17 mouse cellular contexts compared by ENCODE assay signal in the genomic region with DNA sequence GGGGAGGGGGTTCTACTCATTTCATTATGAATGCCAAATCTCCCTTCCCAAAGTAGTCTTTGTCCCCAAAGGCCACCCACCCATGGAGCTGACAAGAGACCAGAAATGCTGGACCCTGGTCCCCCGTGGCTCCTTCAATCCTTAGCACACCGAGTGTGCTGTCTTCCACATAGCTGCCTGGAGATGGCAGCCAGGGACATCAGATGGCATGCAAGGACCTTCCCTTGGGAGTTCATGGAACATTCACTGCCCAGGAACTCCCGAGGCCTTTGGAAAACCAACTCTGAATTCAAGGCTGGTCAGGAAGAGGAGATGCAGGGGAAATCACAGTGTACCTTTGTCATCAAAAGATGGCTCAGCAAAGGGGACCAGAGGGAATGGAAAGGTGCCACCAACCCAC.
DNase-seq lines count a peak whose midpoint lies in the region; ATAC-seq and TF ChIP-seq lines count a peak whose summit lies in the region.
"Had no signal": no experiment of that assay in that cellular context is flagged by ENCODE, and none has a peak within 500 bp of the region (broad histone marks: within the 10 kb centered on the region; RNA-seq: fewer than 3 reads in every experiment).

No protein-coding gene starts in this region.

- peaks cover 31% of the 10 kb centered on the region for H3K27me3 ChIP-seq in heart, embryonic 10.5 days (ENCODE audit: insufficient read depth, poor library complexity, severe bottlenecking)
- 0 out of 2 replicates have a peak, but pooled peaks cover 2% of the 10 kb centered on the region for H3K27me3 ChIP-seq in kidney, postnatal 0 days (ENCODE audit: insufficient read depth, low read length)
- peaks cover 59% of the 10 kb centered on the region for H3K27me3 ChIP-seq in midbrain, embryonic 10.5 days (ENCODE audit: low read depth, poor library complexity, severe bottlenecking)
- H3K27me3 ChIP-seq in midbrain, embryonic 11.5 days (ENCODE audit: control insufficient read depth, insufficient read depth, low read length) = 0 out of 2 replicates have a peak, but pooled peaks cover 2% of the 10 kb centered on the region
- H3K27me3 ChIP-seq: embryonic facial prominence, embryonic 12.5 days had no signal

- H3K4me3 ChIP-seq in heart, embryonic 10.5 days = no peak overlapping the region
- no peak overlapping the region for H3K4me3 ChIP-seq in kidney, postnatal 0 days (replicated peaks; ENCODE audit: low read depth, low read length)
- no peak overlapping the region for H3K4me3 ChIP-seq in midbrain, embryonic 10.5 days
- no peak overlapping the region for H3K4me3 ChIP-seq in midbrain, embryonic 11.5 days (ENCODE audit: low read depth, low read length)
- H3K4me3 ChIP-seq: embryonic facial prominence, embryonic 12.5 days; hindbrain, embryonic 13.5 days had no signal

- H3K36me3 ChIP-seq in heart, embryonic 10.5 days = no peaks in the 10 kb centered on the region
- H3K36me3 ChIP-seq in kidney, postnatal 0 days (ENCODE audit: insufficient read depth, low read length) = no peaks in the 10 kb centered on the region
- H3K36me3 ChIP-seq in midbrain, embryonic 10.5 days = no peaks in the 10 kb centered on the region
- no peaks in the 10 kb centered on the region for H3K36me3 ChIP-seq in midbrain, embryonic 11.5 days (ENCODE audit: control insufficient read depth, insufficient read depth, low read length)
- H3K36me3 ChIP-seq: embryonic facial prominence, embryonic 12.5 days; G1E; hindbrain, embryonic 13.5 days had no signal

- H3K9ac ChIP-seq in kidney, postnatal 0 days (ENCODE audit: low read depth, low read length) = no peak overlapping the region
- H3K9ac ChIP-seq in midbrain, embryonic 11.5 days (ENCODE audit: low read length) = no peak overlapping the region
- H3K9ac ChIP-seq: embryonic facial prominence, embryonic 12.5 days; hindbrain, embryonic 13.5 days; liver, embryonic 14.5 days had no signal

- H3K9me3 ChIP-seq in heart, embryonic 10.5 days = no peaks in the 10 kb centered on the region
- no peaks in the 10 kb centered on the region for H3K9me3 ChIP-seq in kidney, postnatal 0 days (replicated peaks; ENCODE audit: low read length)
- no peaks in the 10 kb centered on the region for H3K9me3 ChIP-seq in midbrain, embryonic 10.5 days (replicated peaks)
- no peaks in the 10 kb centered on the region for H3K9me3 ChIP-seq in midbrain, embryonic 11.5 days (ENCODE audit: control insufficient read depth, low read length)
- H3K9me3 ChIP-seq: embryonic facial prominence, embryonic 12.5 days; hindbrain, embryonic 13.5 days had no signal

- peaks cover 8% of the 10 kb centered on the region for H3K4me1 ChIP-seq in heart, embryonic 10.5 days
- H3K4me1 ChIP-seq in kidney, postnatal 0 days (replicated peaks; ENCODE audit: insufficient read depth, low read length) = peaks cover 1% of the 10 kb centered on the region; the same call in 1 of the 2 replicates
- H3K4me1 ChIP-seq in midbrain, embryonic 10.5 days = peaks cover 18% of the 10 kb centered on the region
- H3K4me1 ChIP-seq in midbrain, embryonic 11.5 days (ENCODE audit: control insufficient read depth, insufficient read depth, low read length) = peaks cover 3% of the 10 kb centered on the region; the same call in 1 of the 2 replicates

- no peak for ATAC-seq in kidney, postnatal 0 days (replicated peaks; ENCODE audit: low FRiP score, low read depth)
- no peak for ATAC-seq in midbrain, embryonic 11.5 days (ENCODE audit: low FRiP score)
- no peak for ATAC-seq in megakaryocyte-erythroid progenitor cell, adult 5-6 weeks (replicated peaks; ENCODE audit: low FRiP score, low TSS enrichment, poor library complexity, severe bottlenecking)

- 25% methylated on average over 3 of the region's 3 CpGs for WGBS in heart, embryonic 10.5 days
- 51% methylated on average over 3 of the region's 3 CpGs for WGBS in kidney, postnatal 0 days
- 24% methylated on average over 3 of the region's 3 CpGs for WGBS in midbrain, embryonic 10.5 days
- 28% methylated on average over 3 of the region's 3 CpGs for WGBS in midbrain, embryonic 11.5 days

- TF ChIP-seq CTCF in kidney, postnatal 0 days (IDR thresholded peaks at IDR 0.05; ENCODE audit: low read depth) = peak; percentile 32; the same call in 1 of the 2 replicates

- no peak overlapping the region for H3K27ac ChIP-seq in heart, embryonic 10.5 days
- no peak overlapping the region for H3K27ac ChIP-seq in kidney, postnatal 0 days
- H3K27ac ChIP-seq in midbrain, embryonic 10.5 days (replicated peaks) = 0 out of 2 replicates have a peak overlapping the region, but pooled peaks have one; percentile 23
- no peak overlapping the region for H3K27ac ChIP-seq in midbrain, embryonic 11.5 days (ENCODE audit: low read depth, low read length)
- H3K27ac ChIP-seq: embryonic facial prominence, embryonic 12.5 days; hindbrain, embryonic 13.5 days; liver, embryonic 14.5 days had no signal

- no peak overlapping the region for H3K4me2 ChIP-seq in kidney, postnatal 0 days (ENCODE audit: low read length)
- H3K4me2 ChIP-seq in midbrain, embryonic 11.5 days = no peak overlapping the region
- H3K4me2 ChIP-seq: embryonic facial prominence, embryonic 12.5 days; hindbrain, embryonic 13.5 days had no signal

- DNase-seq in heart, adult 18-20 months = peak; percentile 7 to 20
- DNase-seq in heart, embryonic 10.5 days (ENCODE audit: low spot score) = no peak
- no peak for DNase-seq in kidney, postnatal 0 days (ENCODE audit: low spot score)
- no peak for DNase-seq in kidney, postnatal 25 days
- no peak for DNase-seq in midbrain, embryonic 10.5 days (ENCODE audit: low spot score)
- DNase-seq in midbrain, embryonic 11.5 days (ENCODE audit: low spot score, missing footprints) = no peak
- DNase-seq: cerebellum, postnatal 36 days; kidney, adult 18-20 months; kidney, postnatal 4 days; layer of hippocampus, postnatal 36 days; right cerebral cortex, postnatal 4 days; thymus, adult 2 months had no signal

Comparison
In these comparisons a context has a peak if more than half of its experiments do, and no peak if none do; other contexts are left out.
1. DNase-seq: peak in heart, adult 18-20 months (2 of 2); none in heart, embryonic 10.5 days (single experiment), kidney, postnatal 0 days (single experiment), kidney, postnatal 25 days (0 of 2), midbrain, embryonic 10.5 days (single experiment) and midbrain, embryonic 11.5 days (single experiment).